ENCODE assay signal across 8 mouse cellular contexts in genomic region chr5:30921256-30922033, GRCm38 (mm10). TPM values are rescaled to one million over a fixed set of nuclear protein-coding genes. Genes with fewer than 3 reads are reported as not detected.
DNase-seq lines count a peak whose midpoint lies in the region; ATAC-seq and TF ChIP-seq lines count a peak whose summit lies in the region.

Gene Khk (plus strand): TSS chr5:30921431.

- H3K27me3 ChIP-seq in heart, embryonic 11.5 days (ENCODE audit: control insufficient read depth, insufficient read depth, low read length) = no peaks in the 10 kb centered on the region
- no peaks in the 10 kb centered on the region for H3K27me3 ChIP-seq in kidney, embryonic 15.5 days

- peak; percentile 87 for ATAC-seq in erythroblast, adult 5-6 weeks (replicated peaks; ENCODE audit: low FRiP score, poor library complexity, severe bottlenecking)
- ATAC-seq in heart, embryonic 11.5 days (replicated peaks; ENCODE audit: insufficient number of reproducible peaks, low FRiP score, low TSS enrichment) = peak; percentile 80
- peak; percentile 87 for ATAC-seq in kidney, embryonic 15.5 days (replicated peaks; ENCODE audit: low FRiP score)

- H3K4me3 ChIP-seq in heart, embryonic 11.5 days (ENCODE audit: low read depth, low read length) = peak within 1 kb of the TSS; percentile 54
- H3K4me3 ChIP-seq in kidney, embryonic 15.5 days (replicated peaks) = peak within 1 kb of the TSS; percentile 57

- peaks cover 27% of the 10 kb centered on the region for H3K4me1 ChIP-seq in heart, embryonic 11.5 days (ENCODE audit: control insufficient read depth, insufficient read depth, low read length)
- peaks cover 57% of the 10 kb centered on the region for H3K4me1 ChIP-seq in kidney, embryonic 15.5 days

- TF ChIP-seq POLR2A in brain, embryonic 14.5 days (IDR thresholded peaks at IDR 0.05; ENCODE audit: borderline replicate concordance, extremely low read depth, insufficient read depth, insufficient read length, poor library complexity, severe bottlenecking) = peak; percentile 25; the same call in 1 of the 2 replicates

- H3K36me3 ChIP-seq in heart, embryonic 11.5 days (ENCODE audit: control insufficient read depth, insufficient read depth, low read length) = peaks cover 11% of the 10 kb centered on the region
- peaks cover 51% of the 10 kb centered on the region for H3K36me3 ChIP-seq in kidney, embryonic 15.5 days

- H3K4me2 ChIP-seq in heart, embryonic 11.5 days = peak within 1 kb of the TSS; percentile 73
- peak within 1 kb of the TSS; percentile 75 for H3K4me2 ChIP-seq in kidney, embryonic 15.5 days

- H3K9ac ChIP-seq in heart, embryonic 11.5 days (ENCODE audit: low read depth, low read length) = peak within 1 kb of the TSS; percentile 79
- H3K9ac ChIP-seq in kidney, embryonic 15.5 days = peak within 1 kb of the TSS; percentile 49

- peak within 1 kb of the TSS; percentile 82 for H3K27ac ChIP-seq in heart, embryonic 11.5 days (ENCODE audit: low read depth, low read length)
- peak within 1 kb of the TSS; percentile 95 for H3K27ac ChIP-seq in kidney, embryonic 15.5 days

- peak; percentile 91 for DNase-seq in CD4-positive helper T cell, adult 2 months (ENCODE audit: low read depth, low spot score)
- peak; percentile 92 for DNase-seq in brain, embryonic 14.5 days (ENCODE audit: low read depth)
- DNase-seq in liver = peak; percentile 95
- DNase-seq in monocyte, adult 2 months (ENCODE audit: low read depth in 1 of 2, low spot score in 2 of 2) = peak; percentile 62 to 83
- peak; percentile 89 to 95 for DNase-seq in spleen, postnatal 14 days (ENCODE audit: low spot score in 2 of 2)

- under 1% methylated on average over 37 of the region's 40 CpGs for WGBS in heart, embryonic 11.5 days (ENCODE audit: insufficient replicate concordance)
- under 1% methylated on average over 38 of the region's 40 CpGs for WGBS in kidney, embryonic 15.5 days

- TF ChIP-seq CTCF in brain, embryonic 14.5 days (IDR thresholded peaks at IDR 0.05; ENCODE audit: borderline replicate concordance, extremely low read depth, insufficient read depth, insufficient read length) = peak; percentile 94

- no peaks in the 10 kb centered on the region for H3K9me3 ChIP-seq in heart, embryonic 11.5 days (replicated peaks; ENCODE audit: control insufficient read depth, low read length)
- no peaks in the 10 kb centered on the region for H3K9me3 ChIP-seq in kidney, embryonic 15.5 days (replicated peaks)

RNA-seq across cellular contexts. Expression of gene Khk, which starts in this region (rescaled TPM):
- polyA plus RNA-seq in brain, embryonic 14.5 days (2012; rRNA removed) = 7.9 and 8.5 TPM in 2 replicates
- total RNA-seq in erythroblast, adult 5-6 weeks (2015; ENCODE audit: low replicate concordance) = 8.1 and 14.4 TPM in 2 replicates
- 9.2 and 12.4 TPM in 2 replicates for total RNA-seq in erythroblast, adult 5-6 weeks (2017; ENCODE audit: low replicate concordance)
- 10.1 and 11.3 TPM in 2 replicates for polyA plus RNA-seq in heart, embryonic 11.5 days (2014; fragmentation: Nextera tagmentation; extraction: Ambion mirVana)
- 29.3 and 29.7 TPM in 2 replicates for polyA plus RNA-seq in kidney, embryonic 15.5 days (2015; fragmentation: Nextera tagmentation; extraction: Ambion mirVana)

Comparison
In these comparisons a context has a peak if more than half of its experiments do, and no peak if none do; other contexts are left out.
1. Peak in every context shown above with its lines: DNase-seq, ATAC-seq, H3K4me3 ChIP-seq and H3K27ac ChIP-seq.